ENCODE assay signal across 8 mouse cellular contexts in the genomic region with DNA sequence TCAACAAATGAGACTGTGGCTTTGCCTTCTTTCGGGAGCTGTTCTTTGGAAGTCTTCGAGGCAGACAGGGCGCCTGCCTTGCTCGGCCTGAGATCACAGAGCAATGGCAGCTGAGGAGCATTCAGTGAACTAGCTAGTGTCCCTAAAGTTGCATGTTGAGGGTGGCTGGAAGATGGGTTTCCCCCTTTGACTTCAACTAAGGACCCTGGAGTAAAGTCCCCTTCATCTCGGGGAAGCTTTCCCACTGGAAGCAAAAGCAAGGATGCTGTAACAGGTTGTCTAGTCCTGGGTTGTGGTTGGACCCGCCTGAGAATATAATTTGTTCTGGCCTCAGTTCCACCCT.
DNase-seq lines count a peak whose midpoint lies in the region; ATAC-seq and TF ChIP-seq lines count a peak whose summit lies in the region.

No protein-coding gene starts in this region.

- DNase-seq in heart, adult 11 months: no peak
- DNase-seq in NIH3T3 (ENCODE audit: low read depth): peak; percentile 10
- no peak for DNase-seq in forebrain, postnatal 0 days
- no peak for DNase-seq in liver, postnatal 0 days
- DNase-seq in layer of hippocampus, adult 9-11 months: no peak
- DNase-seq in adrenal gland, adult 18-20 months (ENCODE audit: low spot score in 2 of 2): no peak

- H3K27ac ChIP-seq in heart, embryonic 15.5 days: no peak overlapping the region
- peak overlapping the region; percentile 68; the same call in 1 of the 2 replicates for H3K27ac ChIP-seq in forebrain, postnatal 0 days (ENCODE audit: low read depth, low read length)
- H3K27ac ChIP-seq in liver, postnatal 0 days (ENCODE audit: low read depth): no peak overlapping the region

- no peak for ATAC-seq in heart, embryonic 15.5 days (replicated peaks; ENCODE audit: insufficient number of reproducible peaks, insufficient read depth, low FRiP score, low read depth)
- no peak; the same call in 1 of the 2 replicates for ATAC-seq in forebrain, postnatal 0 days
- no peak for ATAC-seq in liver, postnatal 0 days
- no peak for ATAC-seq in granulocyte monocyte progenitor cell, adult 5-6 weeks (replicated peaks; ENCODE audit: poor library complexity, severe bottlenecking)

- peak overlapping the region; percentile 67 for H3K4me3 ChIP-seq in heart, embryonic 15.5 days
- H3K4me3 ChIP-seq in forebrain, postnatal 0 days (ENCODE audit: low read depth, low read length): peak overlapping the region; percentile 48
- peak overlapping the region; percentile 52; the same call in 1 of the 2 replicates for H3K4me3 ChIP-seq in liver, postnatal 0 days (ENCODE audit: low read depth, low read length)

- no peaks in the 10 kb centered on the region for H3K36me3 ChIP-seq in heart, embryonic 15.5 days
- no peaks in the 10 kb centered on the region for H3K36me3 ChIP-seq in forebrain, postnatal 0 days (ENCODE audit: insufficient read depth)
- H3K36me3 ChIP-seq in liver, postnatal 0 days (replicated peaks; ENCODE audit: insufficient read depth, low read length): no peaks in the 10 kb centered on the region

- H3K27me3 ChIP-seq in heart, embryonic 15.5 days: peaks cover 7% of the 10 kb centered on the region; the same call in 1 of the 2 replicates
- no peaks in the 10 kb centered on the region for H3K27me3 ChIP-seq in forebrain, postnatal 0 days (ENCODE audit: insufficient read depth, low read length)
- H3K27me3 ChIP-seq in liver, postnatal 0 days (ENCODE audit: insufficient read depth, low read length): peaks cover 30% of the 10 kb centered on the region

- H3K9ac ChIP-seq in heart, embryonic 15.5 days: peak overlapping the region; percentile 61
- peak overlapping the region; percentile 61 for H3K9ac ChIP-seq in forebrain, postnatal 0 days
- H3K9ac ChIP-seq in liver, postnatal 0 days (replicated peaks): no peak overlapping the region

- peaks cover 20% of the 10 kb centered on the region for H3K4me1 ChIP-seq in heart, embryonic 15.5 days (replicated peaks)
- peaks cover 9% of the 10 kb centered on the region for H3K4me1 ChIP-seq in forebrain, postnatal 0 days (ENCODE audit: insufficient read depth)
- H3K4me1 ChIP-seq in liver, postnatal 0 days (ENCODE audit: insufficient read depth): no peaks in the 10 kb centered on the region

- H3K4me2 ChIP-seq in heart, embryonic 15.5 days: peak overlapping the region; percentile 99
- peak overlapping the region; percentile 87 for H3K4me2 ChIP-seq in forebrain, postnatal 0 days (ENCODE audit: low read depth)
- H3K4me2 ChIP-seq in liver, postnatal 0 days (ENCODE audit: low read depth, low read length): peak overlapping the region; percentile 73

- 26% methylated on average over 6 of the region's 6 CpGs for WGBS in heart, embryonic 15.5 days
- 18% methylated on average over 6 of the region's 6 CpGs for WGBS in forebrain, postnatal 0 days
- 22% methylated on average over 6 of the region's 6 CpGs for WGBS in liver, postnatal 0 days (ENCODE audit: insufficient replicate concordance)

- no peaks in the 10 kb centered on the region for H3K9me3 ChIP-seq in heart, embryonic 15.5 days (replicated peaks)
- no peaks in the 10 kb centered on the region for H3K9me3 ChIP-seq in forebrain, postnatal 0 days (ENCODE audit: low read length)
- no peaks in the 10 kb centered on the region for H3K9me3 ChIP-seq in liver, postnatal 0 days (ENCODE audit: low read length)

- no peak for TF ChIP-seq CTCF in forebrain, postnatal 0 days (IDR thresholded peaks at IDR 0.05; ENCODE audit: low read depth)
- TF ChIP-seq CTCF in liver, postnatal 0 days (IDR thresholded peaks at IDR 0.05; ENCODE audit: low read depth): no peak

- TF ChIP-seq EP300 in liver, postnatal 0 days (IDR thresholded peaks at IDR 0.05; ENCODE audit: low read depth): no peak
